Mouse (Mus musculus): ENCODE measurements around the gene Sertad2. TPM values are rescaled to one million over a fixed set of nuclear protein-coding genes. Genes with fewer than 3 reads are reported as not detected.
A peak's percentile ranks its signal among the peaks of the same experiment; 100 is the strongest.

Sertad2 gene
- polyA plus RNA-seq, 1 experiment from 2014 or later = 30.5 TPM

- Histone ChIP-seq H3K4me3 (ENCODE audit: low read depth, low read length) (no peak overlapping the region), H3K9me3 (ENCODE audit: control insufficient read depth, low read length) (no peaks in the 10 kb centered on the region), H3K36me3 (ENCODE audit: control insufficient read depth, insufficient read depth, low read length) (no peaks in the 10 kb centered on the region), H3K27ac (ENCODE audit: low read depth, low read length) (no peak overlapping the region), H3K4me1 (ENCODE audit: control insufficient read depth, insufficient read depth, low read length) (no peaks in the 10 kb centered on the region), H3K27me3 (ENCODE audit: control insufficient read depth, insufficient read depth, low read length) (no peaks in the 10 kb centered on the region), H3K4me2 (ENCODE audit: low read depth, low read length) (no peak overlapping the region), H3K9ac (replicated peaks; ENCODE audit: low read depth, low read length) (no peak overlapping the region)
- ATAC-seq (ENCODE audit: low read depth) = no peak
- WGBS = 90% methylated on average over 2 of the region's 2 CpGs
These were observed 136.3 kb downstream of the Sertad2 start for GRCm38 (mm10) chr11:20679396-20679795.

DNA sequence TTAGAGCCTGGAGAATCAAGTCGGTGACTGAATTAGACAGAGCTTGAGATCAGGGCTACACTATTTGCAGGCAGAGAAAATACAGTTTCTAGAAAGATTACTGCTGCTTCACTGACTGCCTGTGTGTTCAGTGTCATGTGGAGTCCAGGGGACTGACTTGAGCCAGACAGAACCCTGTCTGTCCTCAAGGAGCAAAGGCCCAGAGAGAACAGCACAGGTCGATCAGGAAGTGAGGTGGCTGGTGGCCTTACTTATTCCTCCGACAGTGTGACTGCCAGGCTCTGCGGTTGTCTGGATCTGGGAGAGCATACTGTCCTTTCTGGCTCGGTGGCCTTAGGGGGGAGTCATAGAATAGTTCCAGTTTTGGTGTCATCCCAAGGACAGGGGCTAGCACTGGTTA lies 137.7 kb downstream of the Sertad2 start:
- no peaks in the 10 kb centered on the region for H3K36me3 ChIP-seq (ENCODE audit: control insufficient read depth, insufficient read depth, low read length)

DNA sequence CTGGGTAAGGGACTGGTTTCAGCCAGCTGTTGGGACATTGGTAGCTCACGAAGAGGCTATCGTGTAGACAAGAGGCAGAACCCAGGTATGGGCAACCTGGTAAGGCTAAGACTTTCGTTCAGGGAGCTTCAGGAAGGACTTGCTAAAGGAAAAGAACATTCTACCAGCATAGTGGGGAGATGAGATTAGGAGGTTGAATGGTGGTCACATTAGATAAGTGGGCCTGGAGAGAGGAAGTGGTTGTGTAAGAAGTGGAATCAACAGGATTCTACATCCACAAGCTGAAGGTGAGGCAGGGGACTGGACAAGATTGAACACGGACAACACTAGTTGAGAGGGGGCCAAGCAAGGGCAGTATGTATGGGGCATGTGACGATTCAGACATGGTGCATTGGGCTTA lies 138.6 kb downstream of the Sertad2 start:
- no peak overlapping the region for H3K4me2 ChIP-seq (ENCODE audit: low read depth, low read length)
- 0 out of 2 replicates have a peak, but pooled peaks cover 3% of the 10 kb centered on the region for H3K36me3 ChIP-seq (ENCODE audit: control insufficient read depth, insufficient read depth, low read length)
- no peaks in the 10 kb centered on the region for H3K27me3 ChIP-seq (ENCODE audit: control insufficient read depth, insufficient read depth, low read length)
- ATAC-seq (ENCODE audit: low read depth) = no peak
- H3K4me3 ChIP-seq (ENCODE audit: low read depth, low read length) = no peak overlapping the region
- 94% methylated on average over 5 of the region's 5 CpGs for WGBS
- no peak overlapping the region for H3K9ac ChIP-seq (replicated peaks; ENCODE audit: low read depth, low read length)
- H3K4me1 ChIP-seq (ENCODE audit: control insufficient read depth, insufficient read depth, low read length) = no peaks in the 10 kb centered on the region
- H3K9me3 ChIP-seq (ENCODE audit: control insufficient read depth, low read length) = no peaks in the 10 kb centered on the region
- no peak overlapping the region for H3K27ac ChIP-seq (ENCODE audit: low read depth, low read length)

More for the DNA sequence above, 137.7 kb downstream of the Sertad2 start:
- no peaks in the 10 kb centered on the region for H3K27me3 ChIP-seq (ENCODE audit: control insufficient read depth, insufficient read depth, low read length)
- H3K4me1 ChIP-seq (ENCODE audit: control insufficient read depth, insufficient read depth, low read length) = no peaks in the 10 kb centered on the region
- no peak overlapping the region for H3K4me2 ChIP-seq (ENCODE audit: low read depth, low read length)
- no peak overlapping the region for H3K4me3 ChIP-seq (ENCODE audit: low read depth, low read length)
- WGBS = 90% methylated on average over 5 of the region's 5 CpGs
- no peak for ATAC-seq (ENCODE audit: low read depth)
- H3K9ac ChIP-seq (replicated peaks; ENCODE audit: low read depth, low read length) = no peak overlapping the region
- no peak overlapping the region for H3K27ac ChIP-seq (ENCODE audit: low read depth, low read length)
- no peaks in the 10 kb centered on the region for H3K9me3 ChIP-seq (ENCODE audit: control insufficient read depth, low read length)

DNA sequence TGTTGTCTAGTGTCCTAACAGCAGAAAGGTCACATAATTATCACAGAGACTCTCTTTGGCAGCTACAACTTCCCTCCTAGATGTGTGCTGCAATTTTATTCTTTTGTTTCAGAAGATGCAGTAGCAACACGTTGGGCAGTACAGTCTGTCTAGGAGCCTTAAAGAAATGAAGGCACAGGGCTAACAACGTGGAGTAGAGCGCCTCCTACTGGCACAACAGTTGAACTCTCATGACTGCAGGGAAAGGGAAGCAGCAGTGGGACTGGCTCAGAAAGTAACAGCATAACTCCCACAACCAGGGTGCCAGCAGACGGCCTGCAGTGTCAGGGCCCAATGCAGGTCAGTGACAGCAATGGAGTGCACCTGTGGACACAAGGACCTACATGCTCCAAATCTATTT lies 147.9 kb downstream of the Sertad2 start:
- Histone ChIP-seq H3K27me3 (ENCODE audit: control insufficient read depth, insufficient read depth, low read length) (no peaks in the 10 kb centered on the region), H3K4me1 (ENCODE audit: control insufficient read depth, insufficient read depth, low read length) (no peaks in the 10 kb centered on the region), H3K9ac (replicated peaks; ENCODE audit: low read depth, low read length) (no peak overlapping the region), H3K9me3 (ENCODE audit: control insufficient read depth, low read length) (no peaks in the 10 kb centered on the region), H3K4me3 (ENCODE audit: low read depth, low read length) (no peak overlapping the region), H3K27ac (ENCODE audit: low read depth, low read length) (no peak overlapping the region), H3K4me2 (ENCODE audit: low read depth, low read length) (no peak overlapping the region), H3K36me3 (ENCODE audit: control insufficient read depth, insufficient read depth, low read length) (0 out of 2 replicates have a peak, but pooled peaks cover 3% of the 10 kb centered on the region)
- 3% methylated on average over 4 of the region's 4 CpGs for WGBS
- peak; percentile 95 for ATAC-seq (ENCODE audit: low read depth)

Other genes with a start within 250 kb of the Sertad2 start
- gene Slc1a4, start 210.5 kb upstream of the Sertad2 start, polyA plus RNA-seq (2014; fragmentation: Nextera tagmentation; extraction: Ambion mirVana) = 56.9 and 63.6 TPM in 2 replicates
- gene Aftph, start 198.3 kb downstream of the Sertad2 start, polyA plus RNA-seq (2014; fragmentation: Nextera tagmentation; extraction: Ambion mirVana) = 42.5 and 48.8 TPM in 2 replicates

Data from neural tube, embryonic 14.5 days (tissue).